Mouse (Mus musculus): ENCODE data around the gene Neurod4.
"Not testable (repeated sequence)": the region's sequence is repeated elsewhere in the genome, so short reads cannot be mapped to it uniquely, and the experiment has no call there.

The Neurod4 gene

DNA sequence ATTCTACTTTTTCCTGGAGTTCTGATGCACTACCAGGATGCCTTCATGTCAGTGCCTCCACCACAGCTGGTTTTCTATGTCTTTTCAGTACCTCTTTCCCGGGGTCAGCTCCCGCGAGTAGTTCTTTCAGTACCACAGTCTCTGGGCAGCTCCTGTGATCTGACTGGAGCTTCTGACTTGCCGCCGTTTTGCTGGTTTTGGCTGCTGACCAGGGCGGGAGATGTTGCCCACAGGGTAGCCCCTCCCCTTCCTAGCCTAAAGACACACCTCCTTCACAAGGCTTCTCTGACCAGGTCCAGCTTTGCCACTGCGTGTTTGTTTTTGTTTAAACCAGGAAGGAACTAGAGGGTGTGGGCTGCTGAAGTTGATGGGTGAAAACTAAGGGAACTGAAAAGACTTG, at the start of gene Neurod4:
Gene Neurod4 (minus strand): TSS at position 175 of the 400 bp plus-strand sequence.
- DNase-seq, result peak; percentile 84

DNA sequence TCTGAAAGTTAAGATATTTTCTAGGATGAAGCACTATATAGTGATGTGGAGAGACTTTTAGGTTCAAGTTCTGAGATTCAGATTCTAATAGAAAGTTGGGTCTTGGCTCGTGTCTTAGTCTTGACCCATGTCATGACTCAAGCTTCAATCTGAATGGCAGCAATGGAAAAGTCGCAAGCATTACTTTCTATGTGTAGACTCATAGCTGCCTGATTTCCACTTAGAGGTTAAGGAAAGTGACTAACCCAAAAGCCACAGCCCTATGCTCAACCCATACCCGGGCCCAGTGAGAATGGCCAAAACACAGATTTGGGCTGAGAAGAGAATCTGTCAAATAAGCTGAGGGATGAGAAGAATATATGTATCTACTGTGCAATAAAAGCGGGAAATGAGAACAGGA, 44.2 kb upstream of the Neurod4 start:
- DNase-seq, result no peak

DNA sequence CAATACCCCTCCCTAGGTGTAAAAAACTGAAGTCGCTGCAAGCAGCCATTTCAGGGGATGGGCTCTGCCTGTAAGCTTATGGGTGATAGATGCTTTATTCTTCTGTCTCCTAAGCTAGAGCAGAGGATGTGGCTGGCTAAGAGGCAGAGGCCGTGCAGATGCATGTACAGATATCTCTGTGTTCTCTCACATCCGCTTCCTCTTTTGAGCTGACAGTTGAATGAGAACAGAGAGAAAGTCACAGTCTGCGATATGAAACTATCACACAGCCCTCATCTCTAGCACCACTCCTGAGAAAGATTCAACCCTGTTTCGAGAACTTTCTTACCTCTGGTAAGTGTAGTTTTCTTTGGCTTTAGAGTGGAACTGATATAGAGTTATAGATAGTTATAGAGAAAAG, 42.6 kb upstream of the Neurod4 start, which contains the start of gene Tespa1:
Gene Tespa1 (plus strand): TSS at position 234 of the 400 bp plus-strand sequence.
- DNase-seq, result no peak

DNA sequence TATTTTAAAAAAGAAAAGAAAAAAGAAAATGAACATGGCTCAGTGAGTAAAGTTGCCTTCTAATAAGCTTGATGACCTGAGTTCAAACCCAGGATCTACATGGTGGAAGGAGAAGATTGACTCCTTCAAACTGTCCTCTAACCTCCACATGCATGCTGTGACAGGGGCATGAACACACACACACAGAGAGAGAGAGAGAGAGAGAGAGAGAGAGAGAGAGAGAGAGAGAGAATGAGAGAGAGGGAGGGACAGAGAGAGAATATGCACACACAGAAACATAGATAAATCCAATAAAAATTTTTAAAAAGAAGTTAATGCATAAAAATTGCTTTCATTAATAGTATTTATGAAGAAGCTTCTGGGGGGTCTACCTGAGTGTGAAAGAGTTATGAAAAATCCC, 42.0 kb upstream of the Neurod4 start:
- DNase-seq, result no peak

DNA sequence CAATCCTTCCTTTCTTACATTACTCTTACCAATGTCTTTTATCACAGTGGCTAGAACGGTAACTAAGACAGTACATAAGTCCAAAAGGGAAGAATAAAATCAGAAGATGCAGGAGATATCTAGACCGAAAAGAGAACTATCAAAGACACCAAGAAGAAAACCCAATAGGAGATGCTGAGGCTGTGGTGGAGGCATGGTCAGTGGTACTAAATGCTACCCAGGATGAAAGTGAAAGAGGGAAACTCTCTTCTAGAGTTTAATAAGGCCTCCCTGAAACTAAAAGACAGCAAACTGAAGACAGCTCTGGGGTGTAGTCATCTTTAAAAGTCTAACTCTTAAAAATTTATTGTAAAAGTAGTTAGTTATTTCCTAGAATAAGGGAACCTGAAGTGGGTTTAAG, 40.7 kb upstream of the Neurod4 start:
- DNase-seq, result no peak

GRCm38 (mm10) chr10:130318720-130319119, 38.7 kb upstream of the Neurod4 start:
- DNase-seq, result no peak

DNA sequence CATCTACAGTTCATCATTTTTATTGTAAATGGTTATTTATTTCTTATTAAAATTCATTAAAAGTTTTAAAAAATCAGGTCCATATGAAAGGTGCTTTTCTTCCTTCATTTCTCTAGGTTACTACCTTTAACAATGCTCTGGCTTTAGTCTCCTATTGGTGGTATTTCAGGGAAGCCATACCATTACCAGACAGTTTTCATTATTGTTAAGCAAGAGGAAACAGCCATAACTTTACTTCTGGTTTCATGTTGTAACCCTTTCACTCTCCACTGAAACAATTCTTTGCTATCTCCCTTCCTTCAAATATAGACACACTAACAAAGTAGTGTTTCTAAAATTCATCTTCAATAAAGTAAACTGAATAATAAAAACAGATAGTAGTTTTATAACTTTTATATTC, 35.8 kb upstream of the Neurod4 start:
- no peak for DNase-seq

DNA sequence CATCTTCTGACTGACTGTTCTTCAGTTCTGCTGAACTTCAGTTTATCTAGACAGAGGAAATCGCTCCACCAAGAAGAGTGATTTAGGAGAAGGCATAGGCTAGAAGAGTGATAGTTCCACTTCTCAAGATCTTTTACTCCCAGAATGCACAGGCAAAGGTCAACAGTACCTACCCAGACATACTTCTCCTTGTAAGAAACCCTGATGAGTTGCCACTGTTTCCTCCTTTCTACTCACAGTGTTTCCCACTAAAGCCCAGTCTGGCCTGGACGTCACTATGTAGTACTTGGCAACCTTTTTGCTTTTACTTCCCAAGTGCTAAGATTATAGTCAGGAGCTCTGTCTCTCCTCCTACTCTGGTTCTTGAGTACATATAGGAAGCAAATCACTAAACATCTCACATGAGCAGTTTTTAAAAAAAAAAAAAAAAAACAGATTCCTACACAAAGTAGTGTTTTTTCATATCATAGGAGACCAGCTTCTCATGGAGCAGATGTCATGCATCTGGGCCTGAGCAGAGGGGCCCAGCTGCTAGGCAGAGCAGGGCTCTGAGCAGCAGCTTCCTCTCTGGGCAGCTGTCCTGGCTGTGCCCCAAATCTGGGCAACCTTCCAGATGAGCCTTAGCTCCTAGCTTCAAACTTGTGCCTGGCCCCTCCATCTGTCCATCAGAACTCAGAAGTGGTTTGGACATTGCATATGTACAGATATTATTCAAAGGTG, 34.2 kb upstream of the Neurod4 start:
- DNase-seq, result peak; percentile 73

- DNase-seq, result peak; percentile 41
Measured at GRCm38 (mm10) chr10:130313531-130313930, 33.5 kb upstream of the Neurod4 start.

- no peak for DNase-seq
Measured at GRCm38 (mm10) chr10:130311534-130312227, 31.6 kb upstream of the Neurod4 start.

GRCm38 (mm10) chr10:130304138-130304537, 24.1 kb upstream of the Neurod4 start:
- not testable (repeated sequence) for DNase-seq

GRCm38 (mm10) chr10:130298748-130299147, 18.7 kb upstream of the Neurod4 start:
- DNase-seq, result peak; percentile 41

- DNase-seq, result no peak
Measured at GRCm38 (mm10) chr10:130293741-130294408, 13.8 kb upstream of the Neurod4 start.

DNA sequence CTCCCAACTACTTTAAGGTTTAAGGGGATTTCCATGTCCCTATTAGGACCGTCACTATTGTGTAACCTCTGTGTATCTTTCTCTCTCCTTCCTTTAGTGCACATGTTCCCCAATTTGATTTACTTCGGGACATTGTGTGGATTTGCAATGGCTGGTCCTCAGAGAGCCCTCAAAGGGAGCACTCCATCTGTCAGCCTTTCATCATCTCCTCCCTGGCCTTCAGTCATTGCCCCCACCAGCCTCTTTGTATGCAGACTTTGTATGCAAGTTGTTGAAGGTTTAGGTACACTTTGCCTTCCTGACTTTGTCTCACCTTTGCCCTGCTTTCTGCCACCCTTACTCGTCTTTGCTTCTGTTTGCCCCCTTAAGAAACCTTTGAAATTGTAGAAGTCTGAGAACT, 8.0 kb upstream of the Neurod4 start:
- peak; percentile 57 for DNase-seq

DNA sequence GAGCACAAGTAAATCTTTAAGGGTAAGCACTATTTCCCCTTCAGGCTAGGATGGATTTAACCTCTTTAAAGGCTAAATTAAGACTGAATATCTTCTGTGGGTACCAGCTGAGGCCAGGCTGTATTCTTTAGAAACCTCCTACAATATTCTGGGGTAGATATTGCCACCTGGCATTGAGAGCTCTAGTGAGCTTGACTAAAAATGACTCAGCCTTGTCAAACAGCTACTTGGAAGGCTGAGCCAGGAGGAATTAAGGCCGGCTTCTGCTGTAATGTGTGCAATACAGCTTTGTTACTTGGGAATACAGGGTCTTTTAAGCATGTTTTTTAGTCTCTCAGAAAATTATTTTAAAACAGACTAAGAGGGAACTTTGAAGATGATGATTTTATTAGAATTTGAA, 7.2 kb upstream of the Neurod4 start:
- no peak for DNase-seq

- DNase-seq, result peak; percentile 86
Measured at GRCm38 (mm10) chr10:130281982-130282449, 2.0 kb upstream of the Neurod4 start.

DNA sequence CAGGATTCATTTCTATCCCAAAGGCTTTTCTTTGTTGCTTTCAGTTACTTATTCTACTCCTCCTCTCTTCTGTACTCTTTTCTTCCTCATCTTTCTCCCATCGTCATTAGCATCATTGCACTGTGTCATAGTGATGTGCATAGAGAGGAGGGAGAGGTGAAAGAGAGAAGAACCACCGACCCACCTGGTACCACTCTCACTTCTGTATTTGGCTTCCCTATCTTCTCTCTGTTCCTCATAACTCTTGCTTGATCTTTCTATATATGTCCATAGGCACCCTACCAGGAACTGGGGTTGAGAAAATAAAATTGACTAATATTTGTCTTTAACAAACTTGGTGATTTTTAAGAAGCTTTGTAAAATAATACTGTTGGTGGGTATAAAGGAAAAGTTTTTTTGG, 3.5 kb downstream of the Neurod4 start:
- DNase-seq, result no peak

- DNase-seq, result peak; percentile 73
Measured at GRCm38 (mm10) chr10:130275759-130276158, 4.3 kb downstream of the Neurod4 start.

DNA sequence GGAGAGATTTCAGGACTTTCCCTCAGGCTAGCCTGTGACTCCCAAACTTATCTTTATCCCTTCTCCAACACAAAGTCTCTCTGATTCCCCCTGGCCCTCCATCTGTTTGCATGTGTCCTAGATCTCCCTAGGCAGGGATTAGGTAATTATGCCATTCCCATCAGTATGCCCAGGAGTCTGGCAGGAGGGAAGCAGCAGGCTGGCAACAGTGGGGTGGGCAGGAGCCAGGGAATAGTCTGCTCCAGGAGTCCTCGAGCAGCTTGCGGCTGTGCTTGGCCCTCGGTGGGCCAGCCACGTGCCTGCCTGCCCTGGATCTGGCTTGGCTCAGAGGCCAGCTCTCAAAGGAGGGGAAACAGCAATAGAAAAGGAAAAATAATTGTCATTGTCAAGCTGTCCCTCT, 16.8 kb downstream of the Neurod4 start:
- DNase-seq, result peak; percentile 91

- peak; percentile 73 for DNase-seq
Measured at GRCm38 (mm10) chr10:130259483-130259882, 20.6 kb downstream of the Neurod4 start.

DNA sequence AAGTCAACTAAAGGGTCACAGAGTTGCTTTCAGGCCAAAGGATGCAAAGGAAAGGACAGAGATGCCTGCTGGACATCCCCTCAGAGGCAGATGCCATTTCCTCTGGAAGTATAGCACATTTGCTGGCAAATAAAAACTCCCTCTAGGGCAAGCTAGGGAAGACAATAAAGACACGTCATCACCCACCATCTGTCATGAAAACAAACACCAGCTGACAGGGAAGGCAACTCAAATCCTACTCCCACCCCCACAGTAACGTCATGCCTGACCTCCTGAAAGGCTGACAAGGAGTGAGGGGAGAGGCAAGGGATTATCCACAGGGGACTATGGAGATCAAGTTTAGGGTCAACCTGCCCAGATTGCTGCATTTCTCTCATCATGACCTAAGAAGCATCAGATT, 35.8 kb downstream of the Neurod4 start:
- DNase-seq, result peak; percentile 92

- DNase-seq, result peak; percentile 39
Measured at GRCm38 (mm10) chr10:130238318-130239209, 41.5 kb downstream of the Neurod4 start.

GRCm38 (mm10) chr10:130234576-130234975, 45.5 kb downstream of the Neurod4 start:
- no peak for DNase-seq
